Mouse (Mus musculus) kidney, embryonic 14.5 days (tissue): ENCODE data around the gene Arhgap32. TPM values are rescaled to one million over a fixed set of nuclear protein-coding genes. Genes with fewer than 3 reads are reported as not detected.

Source experiments
- ATAC-seq: fragments of 200-750 bp; cut with Nextera tagmentation; 2 replicates; pipeline ENCODE4 v1.8.0; 2017; ENCODE audit warnings: moderate number of reproducible peaks, mild to moderate bottlenecking, moderate TSS enrichment, moderate library complexity; ENCODE audit not compliant: low FRiP score, low TSS enrichment
- H3K27ac ChIP-seq: fragments of 300-500 bp; sonication (generic); 2 replicates; pipeline ENCODE4 v1.5.1; 2014; ENCODE audit warnings: low read depth, mild to moderate bottlenecking, low read length, moderate library complexity, mixed read lengths
- H3K27me3 ChIP-seq: fragments of 300-500 bp; sonication (generic); 2 replicates; pipeline ENCODE4 v1.6.1; 2014; ENCODE audit warnings: mild to moderate bottlenecking, low read length; ENCODE audit not compliant: control insufficient read depth, insufficient read depth
- H3K36me3 ChIP-seq: fragments of 300-500 bp; sonication (generic); 2 replicates; pipeline ENCODE4 v1.6.1; 2014; ENCODE audit warnings: low read length, mixed read lengths; ENCODE audit not compliant: control insufficient read depth, insufficient read depth
- H3K4me1 ChIP-seq: fragments of 300-500 bp; sonication (generic); 2 replicates; pipeline ENCODE4 v1.6.1; 2014; ENCODE audit warnings: low read length, mixed read lengths; ENCODE audit not compliant: control insufficient read depth, insufficient read depth
- H3K4me2 ChIP-seq: fragments of 300-500 bp; sonication (generic); replicated peaks from 2 replicates; pipeline ENCODE4 v1.6.1; 2014; ENCODE audit warnings: low read depth, mild to moderate bottlenecking, low read length
- H3K4me3 ChIP-seq: fragments of 300-500 bp; sonication (generic); 2 replicates; pipeline ENCODE4 v1.5.1; 2014; ENCODE audit warnings: mild to moderate bottlenecking, low read length
- H3K9ac ChIP-seq: fragments of 300-500 bp; sonication (generic); 2 replicates; pipeline ENCODE4 v1.6.1; 2014; ENCODE audit warnings: low read depth, mild to moderate bottlenecking, low read length, moderate library complexity
- H3K9me3 ChIP-seq: fragments of 300-500 bp; sonication (generic); 2 replicates; pipeline ENCODE4 v1.6.1; 2016; ENCODE audit warnings: low read length; ENCODE audit not compliant: control insufficient read depth
- WGBS: fragments of 180-500 bp; shearing (Covaris S2); extraction: QIAGEN DNeasy Blood & Tissue Kit; methylation state at CpG from one replicate; pipeline ENCODE4 v1.1.7; 2014; 5-methylcytosine and 5-hydroxymethylcytosine counted together
- microRNA-seq: library from miRNA; unstranded; fragments of <30 nt; microRNA quantifications from one replicate; pipeline ENCODE4, GENCODE M21; 2016
- polyA plus RNA-seq: library from polyadenylated mRNA; unstranded; fragments of >200 nt; fragmentation: Nextera tagmentation; extraction: Ambion mirVana; gene quantifications from 2 replicates; pipeline ENCODE4 v1.2.1, GENCODE M21; 2014

Arhgap32 gene
- polyA plus RNA-seq, 1 experiment from 2014 or later = 10.6 TPM

DNA sequence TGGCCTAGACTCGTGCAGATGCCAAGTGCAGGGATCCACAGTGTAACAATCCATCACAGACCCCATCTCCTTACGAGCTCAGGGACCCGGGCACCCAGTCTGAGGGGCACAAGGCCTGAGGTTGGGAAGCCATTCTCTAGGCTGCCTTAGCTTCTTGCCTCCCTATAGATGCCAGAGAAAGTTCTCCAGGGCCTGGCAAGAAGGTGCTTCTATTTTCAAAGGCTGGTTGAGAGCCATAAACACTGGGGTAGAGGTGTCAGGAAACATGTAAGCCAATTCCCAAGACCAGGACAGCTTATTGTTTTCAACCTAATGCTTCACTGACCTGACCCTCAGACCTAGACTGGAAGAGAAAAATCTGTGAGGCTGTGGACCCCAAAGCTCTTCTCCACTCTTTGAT is 200.1 kb downstream of the Arhgap32 start:
- Histone ChIP-seq H3K9me3 (no peaks in the 10 kb centered on the region), H3K36me3 (no peaks in the 10 kb centered on the region), H3K27ac (no peak overlapping the region), H3K4me3 (no peak overlapping the region), H3K27me3 (no peaks in the 10 kb centered on the region), H3K4me2 (no peak overlapping the region), H3K9ac (no peak overlapping the region), H3K4me1 (peaks cover 3% of the 10 kb centered on the region; the same call in 1 of the 2 replicates)
- 91% methylated on average over 3 of the region's 3 CpGs for WGBS
- no peak for ATAC-seq

Small RNAs within 50 kb of the gene (microRNA-seq; reads per million reads assigned to microRNA genes)
- gene Gm44453 = not detected

Other genes starting within 250 kb of the Arhgap32 start
- gene Barx2, start 202.7 kb upstream of the Arhgap32 start, polyA plus RNA-seq = not detected in 2 replicates
- 0.40 and 1.2 TPM in 2 replicates for gene Kcnj5, start 228.2 kb downstream of the Arhgap32 start, polyA plus RNA-seq